Mouse (Mus musculus) retina, adult 2 months (tissue): Measurements from ENCODE around the gene Mgmt.

Experiments
- DNase-seq: peaks from one replicate; pipeline ENCODE4 v3.0.0-alpha.2; 2012; ENCODE audit warnings: low read depth, low spot score

Gene Mgmt

DNA sequence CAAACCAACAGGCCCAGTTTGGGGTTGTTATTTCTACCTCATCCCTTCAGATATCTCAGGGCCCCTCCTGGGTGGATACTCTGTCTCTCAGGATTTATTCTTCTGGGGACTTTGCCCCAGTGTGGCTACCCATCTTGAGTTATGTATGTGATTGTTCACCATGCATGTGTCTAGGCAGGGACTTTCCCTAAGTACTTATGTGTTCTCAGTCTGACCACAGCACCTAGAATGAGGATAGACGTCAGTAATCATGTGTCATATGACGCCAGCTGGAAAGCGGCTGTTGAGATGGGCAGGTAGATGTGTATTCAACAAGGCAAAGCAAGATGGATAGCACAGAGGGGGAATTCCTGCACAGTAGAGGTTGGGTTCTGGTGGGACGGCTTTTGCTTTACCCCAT lies 217.7 kb downstream of the Mgmt start:
- no peak for DNase-seq

DNA sequence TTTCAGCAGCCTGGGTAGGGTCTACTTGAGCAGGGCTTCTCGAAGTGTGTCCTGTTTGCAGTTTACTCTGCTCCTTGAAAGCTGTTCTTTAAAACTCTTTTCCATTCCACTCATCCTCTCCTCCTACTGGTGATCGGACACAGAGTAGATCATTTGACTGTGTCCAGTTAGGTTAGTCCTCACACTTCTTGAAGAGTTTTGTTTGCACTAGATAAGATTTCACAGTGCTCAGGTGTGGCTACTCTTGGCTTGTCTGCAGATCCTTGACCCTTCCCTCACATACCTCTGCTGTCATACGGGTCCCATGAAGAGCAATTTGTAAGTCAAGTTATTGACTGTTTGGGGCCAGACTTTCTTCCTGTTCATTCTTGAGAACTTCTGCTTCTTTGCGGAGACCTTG lies 221.8 kb downstream of the Mgmt start:
- no peak for DNase-seq

DNA sequence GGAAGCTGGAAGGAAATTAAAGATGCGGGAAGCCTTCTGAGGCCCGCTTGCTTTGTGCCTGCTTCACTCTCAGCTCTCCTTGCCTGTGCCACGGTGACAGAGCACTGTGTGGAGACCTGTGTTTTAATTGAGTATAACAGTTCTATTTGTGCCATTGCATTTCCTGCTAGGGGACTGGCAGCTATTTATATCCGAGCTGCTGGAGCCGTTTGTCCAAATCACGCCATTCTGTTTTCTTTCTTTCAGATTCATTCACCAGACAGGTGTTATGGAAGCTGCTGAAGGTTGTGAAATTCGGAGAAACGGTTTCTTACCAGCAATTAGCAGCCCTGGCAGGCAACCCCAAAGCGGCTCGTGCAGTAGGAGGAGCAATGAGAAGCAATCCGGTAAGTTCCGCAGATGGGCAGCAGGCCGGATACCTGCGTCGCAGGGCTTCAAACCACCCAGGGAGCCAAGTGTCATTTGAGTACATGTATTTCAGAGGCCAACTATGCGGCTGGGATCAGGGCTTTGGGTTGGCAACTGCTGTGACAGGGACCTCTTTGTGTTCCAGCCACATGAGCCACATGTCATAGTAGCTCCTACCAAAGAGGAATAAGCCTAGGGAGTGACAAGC lies 226.9 kb downstream of the Mgmt start:
- DNase-seq: no peak

DNA sequence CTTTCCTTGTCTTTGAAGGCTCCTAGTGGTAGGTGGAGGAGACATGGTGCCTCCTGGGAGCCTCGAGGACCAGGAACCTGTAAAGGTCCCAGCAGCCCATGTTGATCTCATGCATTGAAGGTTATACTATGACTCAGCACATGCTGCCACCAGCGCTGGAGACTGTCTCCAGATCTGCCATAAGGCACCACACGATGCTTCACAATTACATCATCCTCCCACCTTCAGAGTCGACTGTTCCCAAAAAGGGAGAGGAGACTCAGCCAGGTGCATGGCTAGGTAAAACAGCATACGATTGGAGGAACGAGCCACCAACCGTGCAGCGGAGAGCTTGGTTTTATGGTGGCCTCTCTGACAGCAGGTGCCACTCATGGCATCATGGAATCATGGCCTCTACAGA lies 234.3 kb downstream of the Mgmt start:
- no peak for DNase-seq

DNA sequence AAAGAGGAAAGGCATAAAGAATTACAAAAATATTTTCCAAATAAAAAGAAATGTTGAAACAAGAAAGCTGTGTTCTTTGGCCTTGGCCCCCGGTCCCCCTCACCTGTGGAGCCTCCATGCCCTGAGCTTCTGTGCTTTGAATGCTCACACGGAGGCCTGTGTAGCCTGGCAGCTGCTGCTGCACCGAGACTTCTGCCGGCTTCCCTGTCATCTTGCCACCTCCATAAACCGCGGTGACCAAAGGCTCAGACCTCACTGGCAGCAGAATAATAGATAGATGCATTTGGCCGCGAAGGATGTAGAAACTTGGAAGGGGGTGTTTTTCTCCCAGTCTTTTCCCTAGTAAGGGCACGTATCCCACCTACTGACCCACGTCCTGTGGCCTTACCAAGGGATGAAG lies 235.8 kb downstream of the Mgmt start:
- DNase-seq: no peak

DNA sequence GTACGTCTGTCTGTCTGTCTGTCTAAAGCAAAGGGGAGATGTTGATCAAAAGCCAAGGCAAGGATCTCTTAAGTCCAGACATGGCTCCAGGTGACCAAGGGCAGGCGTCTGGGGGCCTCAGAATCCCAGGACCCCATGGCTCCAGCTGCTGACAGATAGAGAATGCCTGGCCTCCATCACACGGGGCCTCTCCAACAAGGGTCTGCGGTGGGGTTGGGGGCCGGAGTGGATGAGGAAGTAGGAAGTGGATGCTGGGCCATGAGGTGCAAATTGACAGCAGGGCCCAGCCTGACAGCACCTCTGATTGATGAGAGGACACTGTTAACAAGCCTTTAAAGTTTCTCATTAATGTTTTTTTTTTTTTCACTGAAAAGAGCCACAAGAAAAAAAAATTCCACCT lies 237.5 kb downstream of the Mgmt start:
- no peak for DNase-seq

DNA sequence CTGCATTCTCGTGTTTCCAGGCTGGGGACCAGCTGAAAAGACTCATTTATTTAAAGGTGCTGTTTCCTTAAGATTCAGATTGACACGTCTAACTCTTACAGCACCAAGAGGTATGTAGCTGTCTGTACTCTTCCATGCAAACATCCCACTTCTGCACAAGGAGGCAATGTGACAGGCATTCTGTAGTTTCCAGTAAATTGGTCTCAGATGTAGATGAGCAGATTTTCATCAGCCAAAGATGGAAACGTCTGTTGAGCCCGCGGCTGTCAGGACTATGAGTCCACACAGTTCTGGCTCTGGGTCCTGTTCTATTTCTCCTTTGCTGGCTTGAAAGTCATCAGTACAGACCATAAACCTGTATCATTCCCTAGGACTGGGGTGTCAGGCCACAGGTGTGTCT lies 243.7 kb downstream of the Mgmt start:
- DNase-seq: no peak

DNA sequence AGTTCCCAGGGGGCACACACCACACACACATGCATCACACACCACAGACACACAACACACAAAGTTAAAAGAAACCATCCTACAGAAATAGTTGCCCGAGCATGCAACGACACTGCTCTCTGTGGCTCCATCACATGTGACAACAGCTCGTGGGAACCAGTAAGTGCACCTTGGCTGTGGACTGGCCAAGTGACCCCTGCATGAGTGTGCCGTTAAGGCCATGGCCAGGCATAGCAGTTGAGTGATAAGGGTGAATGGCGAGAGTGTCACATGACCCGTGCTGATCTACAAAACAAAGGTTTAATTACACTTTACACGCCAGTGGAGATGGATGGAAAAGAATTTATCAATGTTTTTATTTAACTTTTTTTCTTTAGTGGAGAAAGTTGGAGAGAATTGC lies 245.9 kb downstream of the Mgmt start:
- DNase-seq: no peak

DNA sequence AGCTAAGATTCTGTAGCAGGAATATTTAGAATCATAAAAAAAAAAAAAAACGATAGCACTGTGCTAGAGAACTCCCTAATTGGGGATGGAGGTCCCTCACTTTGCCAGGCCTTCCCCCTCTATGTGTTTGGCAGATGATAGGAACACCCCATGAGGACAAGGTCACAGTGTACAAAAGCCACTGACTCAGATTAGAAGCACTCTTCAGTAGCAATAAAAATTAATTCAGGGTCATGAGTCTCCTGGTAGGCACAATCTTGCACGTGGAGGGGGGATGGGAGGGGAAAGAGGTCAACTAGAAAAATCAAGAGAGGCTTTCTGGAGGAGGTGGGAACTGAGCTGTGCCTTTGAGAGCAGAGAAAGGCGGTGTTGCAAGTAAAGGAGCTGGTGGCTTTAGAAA lies 247.0 kb downstream of the Mgmt start:
- no peak for DNase-seq

DNA sequence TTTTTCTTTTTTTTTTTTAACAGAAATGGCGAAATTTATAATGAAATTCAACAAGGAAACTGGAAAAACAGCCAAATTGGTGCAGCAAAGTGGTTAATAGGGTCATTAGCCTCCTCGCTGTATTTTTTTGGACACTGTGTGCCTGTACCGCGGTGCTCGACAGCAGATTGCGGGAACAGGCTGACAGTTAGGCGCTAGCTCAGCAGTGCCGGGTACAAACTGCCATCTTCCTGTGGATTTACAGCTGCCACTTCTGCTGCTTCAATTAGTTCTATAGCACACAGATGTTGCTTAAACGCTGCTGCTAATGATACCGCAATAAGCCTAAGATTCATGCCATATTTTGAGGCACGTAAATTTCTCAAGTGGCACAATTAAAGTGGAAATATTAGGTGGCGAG lies 252.7 kb downstream of the Mgmt start:
- no peak for DNase-seq

DNA sequence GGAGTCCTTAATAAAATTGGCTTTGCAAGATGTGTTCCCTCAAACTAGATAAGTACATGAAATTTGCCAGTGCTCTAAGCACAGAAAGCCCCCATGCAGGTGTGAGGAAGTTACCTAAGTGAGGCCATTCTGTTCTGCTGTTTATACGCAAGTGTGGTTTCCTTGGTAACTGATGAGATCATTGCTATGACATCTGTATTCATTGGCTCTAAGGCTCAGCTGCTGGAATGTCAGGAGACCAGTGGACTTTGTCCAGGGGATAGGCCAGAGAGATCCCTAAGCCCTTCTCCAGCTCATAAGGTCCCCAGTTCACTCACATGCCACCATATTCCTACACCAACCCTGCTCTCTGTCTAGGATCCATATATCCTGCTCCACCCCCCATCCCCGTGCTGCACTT lies 257.4 kb downstream of the Mgmt start:
- DNase-seq: no peak

DNA sequence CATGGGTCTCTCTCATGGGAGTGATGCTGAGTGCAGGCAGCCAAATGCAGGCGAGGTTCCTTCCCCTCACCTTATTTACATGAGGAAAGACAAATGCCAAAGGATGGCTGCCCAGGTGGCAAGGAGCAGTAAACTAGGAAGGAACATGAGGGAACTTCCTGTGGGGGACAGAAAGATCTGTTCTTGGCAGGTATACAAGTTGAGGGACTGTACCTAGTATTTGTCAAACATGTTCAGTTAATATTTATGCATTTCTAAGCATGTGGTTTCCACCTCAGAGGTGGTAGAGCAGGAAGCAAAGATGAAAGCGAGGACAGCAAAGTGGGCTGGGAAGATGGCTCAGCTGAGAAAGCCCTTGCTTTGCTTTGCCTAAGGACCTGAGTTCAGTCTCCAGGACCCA lies 260.2 kb downstream of the Mgmt start:
- no peak for DNase-seq

DNA sequence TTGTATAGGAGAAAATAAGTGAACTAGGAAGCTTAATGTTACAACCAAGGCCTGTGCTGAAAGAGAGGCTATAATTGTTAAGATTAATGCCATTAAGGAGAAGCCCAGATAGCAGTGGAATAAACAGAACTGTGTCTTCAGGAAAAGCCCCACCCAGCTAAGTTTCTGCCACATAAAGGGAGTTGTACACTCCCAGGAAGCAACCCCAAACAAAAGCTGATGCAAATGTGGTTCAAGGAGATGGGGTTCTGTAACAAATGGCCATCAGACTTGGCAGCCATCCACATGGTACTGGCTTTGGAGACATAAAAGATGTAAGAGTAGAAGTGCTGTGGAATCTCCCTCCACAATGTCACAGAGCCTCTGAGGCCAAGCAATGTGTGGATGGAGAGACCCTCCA lies 264.7 kb downstream of the Mgmt start:
- DNase-seq: no peak

DNA sequence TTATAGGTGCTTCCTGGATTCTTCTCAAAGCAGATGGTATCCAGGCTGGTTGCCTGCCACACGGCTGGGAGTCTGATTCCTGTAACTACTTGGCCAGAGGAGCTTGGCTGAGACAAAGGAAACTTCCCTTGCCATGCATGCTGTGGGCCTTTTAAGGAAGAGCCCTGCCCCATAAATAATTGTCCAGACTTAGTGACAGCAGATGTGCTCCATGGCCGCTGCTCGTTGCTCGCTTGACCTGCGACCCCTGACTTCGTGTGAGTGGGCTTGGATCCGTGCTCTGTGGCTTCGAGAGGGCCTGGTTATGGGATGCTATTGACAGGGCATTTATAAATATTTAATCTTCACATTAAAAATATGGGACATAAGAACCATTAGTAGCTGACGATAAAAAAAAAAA lies 277.9 kb downstream of the Mgmt start:
- no peak for DNase-seq
